Mouse (Mus musculus) olfactory bulb, adult 2 months (tissue): ENCODE results near the gene Cyp2d34.

Experiments
- CTCF ChIP-seq: fragments of 200-500 bp; IDR thresholded peaks from 2 replicates; pipeline ENCODE4 v1.5.1; 2012; ENCODE audit warnings: low read depth, mild to moderate bottlenecking, low read length, moderate library complexity; ENCODE audit not compliant: insufficient read depth
- POLR2A ChIP-seq: fragments of 200-500 bp; IDR thresholded peaks from 2 replicates; pipeline ENCODE4 v1.6.1; 2012; ENCODE audit warnings: mild to moderate bottlenecking, low read depth, low read length, moderate library complexity; ENCODE audit not compliant: insufficient read depth

- no peak for TF ChIP-seq POLR2A
- no peak for TF ChIP-seq CTCF
Measured at GRCm38 (mm10) chr15:82642771-82643170, 22.0 kb upstream of the Cyp2d34 start.
